Mouse (Mus musculus) gastrocnemius, adult 2 months (tissue): ENCODE results near the gene Defa30. TPM values are rescaled to one million over a fixed set of nuclear protein-coding genes. Genes with fewer than 3 reads are reported as not detected.
"Not testable (repeated sequence)": the region's sequence is repeated elsewhere in the genome, so short reads cannot be mapped to it uniquely, and the experiment has no call there.

ENCODE experiments used
- DNase-seq: peaks from one replicate; pipeline ENCODE4 v3.0.0; 2022
- H3K27ac ChIP-seq: fragments of 200-600 bp; 2 replicates; pipeline ENCODE4 v1.8.1; 2022; ENCODE audit warnings: mild to moderate bottlenecking
- H3K4me3 ChIP-seq: fragments of 200-600 bp; 2 replicates; pipeline ENCODE4 v1.8.1; 2022; ENCODE audit warnings: mild to moderate bottlenecking, moderate library complexity
- CTCF ChIP-seq: fragments of 200-600 bp; IDR thresholded peaks from 2 replicates; pipeline ENCODE4 v1.8.1; 2022; ENCODE audit warnings: antibody characterized with exemption, mild to moderate bottlenecking, moderate library complexity
- intact Hi-C: fragments of 180-260 bp; cut with DNase I; formaldehyde crosslinking; loops from one replicate; pipeline ENCODE4 v1.15.1; 2025
- long read RNA-seq, 2 experiments: library from polyadenylated mRNA; stranded (forward); transcript quantifications; one replicate each; pipeline ENCODE4 v2.0.0; 2021
- total RNA-seq, 2 experiments: library from RNA; stranded (reverse); gene quantifications; 2 replicates each; pipeline ENCODE4 v1.2.3; 2021

The Defa30 gene
- total RNA-seq: not detected
- long read RNA-seq, experiment 1: 0 reads
- long read RNA-seq, experiment 2: 0 reads

DNA sequence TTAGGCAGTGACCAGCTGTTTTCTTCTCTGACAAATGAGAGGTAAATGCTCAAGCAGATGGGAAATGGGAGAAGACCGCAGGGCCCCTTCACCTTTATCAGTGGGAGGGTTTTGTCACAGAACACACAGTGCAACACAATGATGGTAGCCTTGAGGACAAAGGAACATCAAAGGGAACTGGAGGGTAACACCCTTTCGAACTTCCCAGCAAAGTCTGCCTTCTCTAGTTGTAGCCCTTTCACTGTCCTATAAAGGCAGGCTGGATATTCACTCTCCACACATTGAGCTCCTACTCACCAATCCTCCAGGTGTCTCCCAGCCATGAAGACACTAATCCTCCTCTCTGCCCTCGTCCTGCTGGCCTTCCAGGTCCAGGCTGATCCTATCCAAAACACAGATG is at the start of gene Defa30:
TSS of gene Defa30 (plus strand) at position 301 of the 400 bp plus-strand sequence.
- DNase-seq, H3K4me3 ChIP-seq, intact Hi-C loops, H3K27ac ChIP-seq: not testable (repeated sequence)

DNA sequence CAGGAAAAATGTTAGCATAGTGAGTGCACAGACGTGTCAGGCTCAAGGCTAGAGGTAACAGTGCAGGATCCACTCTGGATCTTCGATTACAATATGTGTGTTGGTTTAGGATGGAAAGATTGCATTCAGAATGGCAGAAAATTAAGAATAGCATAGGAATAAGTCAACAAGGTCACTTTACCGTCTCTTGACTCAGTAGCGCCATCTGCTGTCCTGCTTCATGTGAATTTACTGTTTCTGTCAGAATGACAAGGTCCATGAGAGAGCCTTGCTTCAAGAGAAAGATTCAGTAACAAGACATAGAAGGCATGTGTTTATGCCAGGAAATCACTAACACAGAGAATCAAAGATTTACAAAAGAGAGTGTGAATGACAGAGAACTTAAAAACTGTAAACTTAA is 41.3 kb upstream of the Defa30 start:
- no peak overlapping the region for H3K27ac ChIP-seq
- TF ChIP-seq CTCF: no peak
- intact Hi-C loops: no loop called here
- H3K4me3 ChIP-seq: no peak overlapping the region
- no peak for DNase-seq

DNA sequence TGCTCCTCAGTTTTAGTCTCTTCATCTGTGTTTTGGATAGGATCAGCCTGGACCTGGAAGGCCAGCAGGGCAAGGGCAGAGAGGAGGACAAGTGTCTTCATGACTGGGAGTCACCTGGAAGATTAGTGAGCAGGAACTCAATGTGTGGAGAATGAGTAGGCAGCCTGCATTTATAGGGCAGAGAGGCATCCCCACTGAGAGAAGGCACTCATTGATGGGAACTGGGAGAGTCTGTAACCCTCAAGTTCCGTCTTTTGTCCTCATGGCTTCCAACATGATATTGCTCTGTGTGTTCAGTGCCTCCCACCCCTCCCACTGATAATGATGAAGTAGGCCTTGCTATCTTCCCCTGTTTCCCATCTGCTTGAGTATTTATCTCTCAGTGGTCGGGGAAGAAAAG is 38.5 kb upstream of the Defa30 start, which contains the start of gene Gm14851:
TSS of gene Gm14851 (minus strand) at position 101 of the 400 bp plus-strand sequence.
- intact Hi-C loops: not testable (repeated sequence)

DNA sequence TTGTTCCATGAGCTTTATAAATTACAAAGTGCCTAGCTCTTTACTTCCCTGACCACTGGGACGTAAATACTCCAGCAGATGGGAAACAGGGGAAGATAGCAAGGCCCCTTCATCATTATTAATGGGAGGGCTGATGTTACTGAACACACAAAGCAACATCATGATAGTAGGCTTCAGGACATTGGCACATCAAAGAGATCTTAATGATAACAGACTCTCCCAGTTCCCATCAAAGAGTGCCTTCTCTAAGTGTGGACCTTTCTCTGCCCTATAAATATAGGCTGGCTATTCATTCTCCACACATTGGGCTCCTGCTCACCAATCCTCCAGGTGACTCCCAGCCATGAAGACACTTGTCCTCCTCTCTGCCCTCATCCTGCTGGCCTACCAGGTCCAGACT is 27.5 kb downstream of the Defa30 start, which contains the start of gene Defa22:
TSS of gene Defa22 (plus strand) at position 301 of the 400 bp plus-strand sequence.
- intact Hi-C loops, H3K4me3 ChIP-seq, DNase-seq, H3K27ac ChIP-seq: not testable (repeated sequence)

More for the DNA sequence above, 38.5 kb upstream of the Defa30 start, which contains the start of gene Gm14851:
- H3K4me3 ChIP-seq, DNase-seq, H3K27ac ChIP-seq: not testable (repeated sequence)

Other genes with a start within 250 kb of the Defa30 start
- gene Defb33, start 242.0 kb upstream of the Defa30 start, total RNA-seq: not detected
- gene Gm15056, start 232.0 kb upstream of the Defa30 start, total RNA-seq: not detected
- not detected for gene Gm6040, start 212.6 kb upstream of the Defa30 start, total RNA-seq
- gene AY761185, start 189.9 kb upstream of the Defa30 start, total RNA-seq: not detected
- gene Defa21, start 109.1 kb upstream of the Defa30 start, total RNA-seq: not detected
- not detected for gene Defa23, start 79.6 kb upstream of the Defa30 start, total RNA-seq
- not detected for gene Defa35, start 69.6 kb upstream of the Defa30 start, total RNA-seq
- not detected for gene Defa25, start 50.2 kb upstream of the Defa30 start, total RNA-seq
- gene Gm14851, start 38.6 kb upstream of the Defa30 start, total RNA-seq: not detected
- gene Defa22, start 27.6 kb downstream of the Defa30 start, total RNA-seq: not detected
- not detected for gene Defa31, start 57.0 kb downstream of the Defa30 start, total RNA-seq
- gene Gm15293, start 66.9 kb downstream of the Defa30 start, total RNA-seq: not detected
- gene Gm15292, start 115.1 kb downstream of the Defa30 start, total RNA-seq: not detected
- not detected for gene Defa27, start 180.9 kb downstream of the Defa30 start, total RNA-seq
- not detected for gene Defa29, start 192.4 kb downstream of the Defa30 start, total RNA-seq
- not detected for gene Defa2, start 243.9 kb downstream of the Defa30 start, total RNA-seq